Mouse (Mus musculus) right cerebral cortex, postnatal 10 days (tissue): ENCODE measurements at regions not wholly inside any gene's neighbourhood (a gene's known extent, or its start where the extent isn't known, plus 50 kb on each side); places are given as distances from the start of the nearest gene placed in this dataset.

Experiments
- DNase-seq, 2 experiments: peaks; one replicate each; pipeline ENCODE4 v3.0.0; 2021; ENCODE audit warnings: low spot score in 2 of 2

- DNase-seq = no peak
Measured at GRCm38 (mm10) chr15:6191845-6192244, 107.7 kb upstream of the Dab2 start.

- no peak for DNase-seq
Measured at GRCm38 (mm10) chr15:6207239-6207638, 92.3 kb upstream of the Dab2 start.

- peak; percentile 32 to 58 for DNase-seq
Measured at GRCm38 (mm10) chr15:6209301-6209700, 90.3 kb upstream of the Dab2 start.

GRCm38 (mm10) chr15:6218087-6218486 is 81.5 kb upstream of the Dab2 start:
- DNase-seq = no peak

- DNase-seq = no peak
Measured at GRCm38 (mm10) chr15:6225227-6225626, 74.4 kb upstream of the Dab2 start.

- no peak for DNase-seq
Measured at GRCm38 (mm10) chr15:6230618-6231017, 69.0 kb upstream of the Dab2 start.

GRCm38 (mm10) chr15:6231308-6232103 is 68.1 kb upstream of the Dab2 start:
- peak; percentile 36 to 47 for DNase-seq

- DNase-seq = no peak
Measured at GRCm38 (mm10) chr15:6233621-6234020, 66.0 kb upstream of the Dab2 start.

- no peak for DNase-seq
Measured at GRCm38 (mm10) chr15:6236583-6236982, 63.0 kb upstream of the Dab2 start.

GRCm38 (mm10) chr15:6237726-6238125 is 61.9 kb upstream of the Dab2 start:
- DNase-seq = no peak

- peak; percentile 82 to 89 for DNase-seq
Measured at GRCm38 (mm10) chr15:6238133-6238532, 61.5 kb upstream of the Dab2 start.

- DNase-seq = no peak
Measured at GRCm38 (mm10) chr15:6238755-6239154, 60.8 kb upstream of the Dab2 start.

- no peak for DNase-seq
Measured at GRCm38 (mm10) chr15:6242132-6242531, 57.5 kb upstream of the Dab2 start.

- no peak for DNase-seq
Measured at GRCm38 (mm10) chr15:6244401-6244800, 55.2 kb upstream of the Dab2 start.

- DNase-seq = no peak
Measured at GRCm38 (mm10) chr15:6245950-6246894, 53.4 kb upstream of the Dab2 start.

GRCm38 (mm10) chr15:6248470-6248869 is 51.1 kb upstream of the Dab2 start:
- no peak for DNase-seq
